Mouse (Mus musculus): ENCODE results near the gene Lrrc4.
A peak's percentile ranks its signal among the peaks of the same experiment; 100 is the strongest.

The Lrrc4 gene

DNA sequence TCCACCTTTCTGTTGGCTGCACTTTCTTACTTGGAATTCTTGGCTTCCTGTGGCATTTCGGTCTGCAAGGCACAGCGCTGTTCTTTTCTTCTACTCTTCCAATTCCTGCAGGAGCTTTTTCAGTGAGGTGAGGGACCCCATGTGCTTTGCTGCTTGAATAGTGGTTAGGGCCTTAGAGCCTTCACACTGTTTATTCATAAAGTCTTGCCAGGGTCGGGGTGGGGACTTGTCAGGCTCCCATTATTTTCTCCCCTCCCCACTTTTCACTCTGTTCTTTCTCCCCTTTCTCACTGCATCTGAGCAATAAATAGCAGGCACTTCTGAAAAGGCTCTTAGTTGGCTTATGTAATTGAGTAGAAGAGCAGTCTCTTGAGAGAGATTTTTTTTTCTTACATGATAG is 213.2 kb downstream of the Lrrc4 start:
- DNase-seq (ENCODE audit: low read depth, low spot score): no peak

DNA sequence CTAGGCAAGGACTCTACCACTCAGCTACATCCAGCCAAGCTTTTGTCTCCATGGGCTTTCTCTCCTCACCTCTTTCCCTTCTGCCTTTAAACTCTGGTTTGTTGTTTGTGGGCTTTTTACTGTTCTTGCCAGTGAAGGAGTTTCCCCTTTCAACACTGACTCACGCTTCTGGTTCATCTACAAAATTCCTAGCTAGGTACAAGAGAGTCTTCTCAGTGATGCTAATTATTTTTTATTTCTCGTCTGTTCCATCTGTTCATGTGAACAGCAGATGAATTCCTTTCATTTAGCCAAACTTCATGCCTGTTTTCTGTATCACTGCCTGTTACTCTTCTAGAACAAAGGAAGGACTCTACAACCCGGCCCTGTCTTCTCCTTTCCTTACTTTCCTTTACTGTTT is 215.6 kb downstream of the Lrrc4 start:
- no peak for DNase-seq (ENCODE audit: low read depth, low spot score)

DNA sequence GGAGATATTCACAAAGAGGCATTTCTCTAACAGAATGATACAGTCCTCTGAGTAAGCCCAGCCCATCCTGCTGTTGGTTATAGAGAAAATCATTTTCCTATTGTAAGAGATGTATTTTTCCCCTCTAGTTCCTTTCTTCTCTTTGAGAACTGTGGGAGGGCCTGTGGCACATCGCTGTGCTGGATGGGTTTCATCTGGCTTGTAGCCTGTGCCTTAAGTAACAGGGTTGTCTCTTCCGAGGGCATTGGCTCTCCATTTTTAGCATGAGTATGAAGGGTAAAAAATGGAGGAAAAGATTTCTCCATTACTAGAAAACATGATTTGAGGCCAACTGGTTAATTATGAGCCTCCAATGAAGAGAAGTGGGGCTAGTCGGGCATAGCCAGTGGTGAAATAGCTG is 216.1 kb downstream of the Lrrc4 start:
- no peak for DNase-seq (ENCODE audit: low read depth, low spot score)

DNA sequence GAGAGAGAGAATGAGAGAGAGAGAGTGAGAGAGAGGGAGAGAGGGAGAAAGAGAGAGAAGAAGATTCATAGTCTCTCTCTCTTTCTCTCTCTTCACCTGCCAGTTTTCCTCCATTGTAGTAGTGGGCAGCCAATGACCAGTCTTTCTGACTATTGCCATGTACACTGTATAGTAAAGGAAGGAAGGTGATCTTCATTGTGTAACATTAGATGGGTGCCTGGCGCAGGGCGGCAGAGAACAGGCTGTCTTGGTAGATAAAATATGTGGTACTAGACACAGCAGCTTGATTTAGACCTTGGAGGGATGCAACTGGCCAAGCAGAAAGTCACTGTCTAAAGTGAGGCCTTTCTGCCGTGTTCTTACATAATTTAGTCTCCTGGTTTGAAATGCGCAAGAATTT is 216.7 kb downstream of the Lrrc4 start:
- DNase-seq (ENCODE audit: low read depth, low spot score): no peak

DNA sequence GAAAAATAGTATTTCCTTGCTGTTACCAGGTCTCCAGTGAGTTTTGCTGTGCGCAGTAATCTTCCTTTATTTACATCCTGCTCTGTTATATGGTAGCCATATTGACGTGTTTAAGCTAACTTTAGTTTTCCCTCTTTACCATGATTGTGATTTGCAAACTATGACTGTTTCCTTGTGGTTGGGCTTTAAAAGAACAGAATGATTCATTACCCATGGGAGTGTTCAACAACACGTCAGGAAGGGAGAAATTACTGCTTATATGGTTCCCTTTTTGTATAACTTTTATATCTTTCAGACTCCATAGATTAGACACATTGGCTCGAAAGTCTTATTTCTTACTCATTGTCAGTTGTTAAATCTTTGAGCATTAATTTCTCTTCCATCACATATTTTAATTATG is 218.1 kb downstream of the Lrrc4 start:
- DNase-seq (ENCODE audit: low read depth, low spot score): peak; percentile 86
